1 mouse cellular context compared by ENCODE assay signal in genomic region chr10:79660298-79660697, GRCm38 (mm10).
TF ChIP-seq lines count a peak whose summit lies in the region.

No protein-coding gene starts in this region.

TF ChIP-seq in MEL, 35 proteins besides CTCF, POLR2A, EP300 and RAD21:
- no peak for TF ChIP-seq MAZ (IDR thresholded peaks at IDR 0.05; ENCODE audit: low read depth, low read length)
- TF ChIP-seq MYC (IDR thresholded peaks at IDR 0.05; ENCODE audit: low read depth, low read length): no peak
- no peak for TF ChIP-seq USF1 (IDR thresholded peaks at IDR 0.05; ENCODE audit: low read depth, low read length)
- no peak for TF ChIP-seq TBP (IDR thresholded peaks at IDR 0.05; ENCODE audit: low read depth, low read length)
- peak; percentile 26 for TF ChIP-seq SMC3 (IDR thresholded peaks at IDR 0.05; ENCODE audit: low read depth, low read length)
- no peak for TF ChIP-seq TCF12 (IDR thresholded peaks at IDR 0.05; ENCODE audit: low read depth, low read length)
- no peak for TF ChIP-seq CHD1 (IDR thresholded peaks at IDR 0.05; ENCODE audit: low read depth, low read length)
- no peak for TF ChIP-seq POLR2AphosphoS2 (IDR thresholded peaks at IDR 0.05; ENCODE audit: low read length)
